Mouse (Mus musculus) lung, postnatal 4 days (tissue): ENCODE data around the gene Yjefn3.

Source experiments
- DNase-seq, 2 experiments: peaks; one replicate each; pipeline ENCODE4 v3.0.0; 2021

The Yjefn3 gene

GRCm38 (mm10) chr8:69877992-69878391 lies 24.5 kb downstream of the Yjefn3 start:
- DNase-seq, result no peak

GRCm38 (mm10) chr8:69877396-69877795 lies 25.1 kb downstream of the Yjefn3 start:
- no peak for DNase-seq

- no peak for DNase-seq
Observed at GRCm38 (mm10) chr8:69876967-69877366, 25.5 kb downstream of the Yjefn3 start.

GRCm38 (mm10) chr8:69876097-69876496 lies 26.4 kb downstream of the Yjefn3 start:
- no peak for DNase-seq

GRCm38 (mm10) chr8:69874654-69875053 lies 27.9 kb downstream of the Yjefn3 start:
- no peak for DNase-seq

- peak in 1 of 2 experiments; percentile 71 for DNase-seq
Observed at GRCm38 (mm10) chr8:69874155-69874554, 28.4 kb downstream of the Yjefn3 start.

GRCm38 (mm10) chr8:69870907-69871306 lies 31.6 kb downstream of the Yjefn3 start:
- peak in 1 of 2 experiments; percentile 18 for DNase-seq

- peak in 1 of 2 experiments; percentile 20 for DNase-seq
Observed at GRCm38 (mm10) chr8:69870003-69870765, 32.3 kb downstream of the Yjefn3 start.

GRCm38 (mm10) chr8:69867696-69868326 lies 34.7 kb downstream of the Yjefn3 start:
- DNase-seq, result peak in 1 of 2 experiments; percentile 44

GRCm38 (mm10) chr8:69864180-69864579 lies 38.3 kb downstream of the Yjefn3 start:
- peak in 1 of 2 experiments; percentile 12 for DNase-seq

GRCm38 (mm10) chr8:69863387-69864020 lies 39.0 kb downstream of the Yjefn3 start:
- DNase-seq, result peak in 1 of 2 experiments; percentile 8

GRCm38 (mm10) chr8:69861251-69861650 lies 41.3 kb downstream of the Yjefn3 start:
- DNase-seq, result no peak

- peak in 1 of 2 experiments; percentile 16 for DNase-seq
Observed at GRCm38 (mm10) chr8:69860807-69861206, 41.7 kb downstream of the Yjefn3 start.

- DNase-seq, result no peak
Observed at GRCm38 (mm10) chr8:69853869-69854268, 48.6 kb downstream of the Yjefn3 start.

GRCm38 (mm10) chr8:69850926-69851506 lies 51.5 kb downstream of the Yjefn3 start:
- no peak for DNase-seq

- DNase-seq, result no peak
Observed at GRCm38 (mm10) chr8:69849899-69850298, 52.6 kb downstream of the Yjefn3 start.

- peak; percentile 56 to 83 for DNase-seq
Observed at GRCm38 (mm10) chr8:69848951-69849350, 53.6 kb downstream of the Yjefn3 start.

- peak in 1 of 2 experiments; percentile 67 for DNase-seq
Observed at GRCm38 (mm10) chr8:69847167-69848065, 55.1 kb downstream of the Yjefn3 start.
